Mouse (Mus musculus) erythroblast, embryonic 14.5 days (primary cell): ENCODE data around the gene 4931406C07Rik.

Experiments
- GATA1 ChIP-seq: IDR thresholded peaks from 2 replicates; pipeline ENCODE4 v1.6.1; 2012; ENCODE audit warnings: low read length, inconsistent platforms, mixed read lengths
- TAL1 ChIP-seq: IDR thresholded peaks from 3 replicates; pipeline ENCODE4 v1.6.1; 2012; ENCODE audit warnings: low read length, inconsistent platforms, mixed read lengths

- TF ChIP-seq GATA1 (no peak), TAL1 (no peak)
Observed at GRCm38 (mm10) chr9:15349925-15350324, 43.7 kb upstream of the 4931406C07Rik start.
